ENCODE assay signal across 31 mouse cellular contexts in the genomic region with DNA sequence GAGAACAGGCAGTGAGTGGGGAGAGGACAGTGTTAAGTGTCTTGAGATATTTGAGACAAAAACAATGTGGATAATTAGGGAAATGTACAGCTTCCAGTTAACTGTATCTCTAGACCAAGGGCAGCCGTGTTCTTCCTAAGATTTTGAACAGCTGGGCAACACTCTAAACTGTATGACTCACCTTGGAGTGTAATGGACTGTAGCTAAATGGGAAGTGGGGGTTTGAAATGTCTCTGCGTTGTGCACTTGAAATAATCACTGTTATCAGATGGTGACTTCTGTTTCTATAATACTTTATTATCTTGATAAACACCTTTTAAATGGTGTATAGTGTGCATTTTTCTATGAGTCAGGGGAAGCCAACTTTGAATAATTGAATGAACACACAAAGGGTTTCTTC. TPM values are rescaled to one million over a fixed set of nuclear protein-coding genes. Genes with fewer than 3 reads are reported as not detected.
DNase-seq lines count a peak whose midpoint lies in the region; ATAC-seq and TF ChIP-seq lines count a peak whose summit lies in the region.
"Had no signal": no experiment of that assay in that cellular context is flagged by ENCODE, and none has a peak within 500 bp of the region (broad histone marks: within the 10 kb centered on the region; RNA-seq: fewer than 3 reads in every experiment).

No protein-coding gene starts in this region.

- H3K9ac ChIP-seq in hindbrain, embryonic 15.5 days, result no peak overlapping the region
- H3K9ac ChIP-seq in hindbrain, embryonic 12.5 days, result no peak overlapping the region
- H3K9ac ChIP-seq in midbrain, embryonic 15.5 days, result no peak overlapping the region
- H3K9ac ChIP-seq in intestine, embryonic 16.5 days (ENCODE audit: low read depth, low read length), result no peak overlapping the region
- H3K9ac ChIP-seq: embryonic facial prominence, embryonic 15.5 days; forebrain, embryonic 13.5 days; heart, embryonic 12.5 days; limb, embryonic 15.5 days; liver, embryonic 13.5 days; stomach, embryonic 15.5 days had no signal

- H3K27ac ChIP-seq in hindbrain, embryonic 15.5 days (replicated peaks), result no peak overlapping the region
- no peak overlapping the region for H3K27ac ChIP-seq in hindbrain, embryonic 12.5 days
- no peak overlapping the region for H3K27ac ChIP-seq in midbrain, embryonic 15.5 days
- no peak overlapping the region for H3K27ac ChIP-seq in intestine, embryonic 16.5 days (ENCODE audit: low read length)
- H3K27ac ChIP-seq: embryonic facial prominence, embryonic 10.5 days; embryonic facial prominence, embryonic 15.5 days; forebrain, embryonic 13.5 days; gastrocnemius, adult 2 months; heart, adult 2 months; limb, embryonic 10.5 days; limb, embryonic 15.5 days; liver, embryonic 13.5 days; stomach, embryonic 15.5 days had no signal

- no peaks in the 10 kb centered on the region for H3K36me3 ChIP-seq in hindbrain, embryonic 15.5 days
- H3K36me3 ChIP-seq in hindbrain, embryonic 12.5 days, result no peaks in the 10 kb centered on the region
- no peaks in the 10 kb centered on the region for H3K36me3 ChIP-seq in G1E (replicated peaks)
- H3K36me3 ChIP-seq in midbrain, embryonic 15.5 days (replicated peaks), result no peaks in the 10 kb centered on the region
- no peaks in the 10 kb centered on the region for H3K36me3 ChIP-seq in intestine, embryonic 16.5 days (ENCODE audit: control insufficient read depth, insufficient read depth, low read length)
- H3K36me3 ChIP-seq: embryonic facial prominence, embryonic 10.5 days; embryonic facial prominence, embryonic 15.5 days; heart, embryonic 12.5 days; limb, embryonic 10.5 days; limb, embryonic 15.5 days; liver, embryonic 13.5 days; stomach, embryonic 15.5 days had no signal

- peaks cover 22% of the 10 kb centered on the region for H3K4me1 ChIP-seq in hindbrain, embryonic 15.5 days (replicated peaks)
- H3K4me1 ChIP-seq in hindbrain, embryonic 12.5 days, result peaks cover 13% of the 10 kb centered on the region
- H3K4me1 ChIP-seq in G1E (ENCODE audit: insufficient read depth, low read depth, low read length), result no peaks in the 10 kb centered on the region
- H3K4me1 ChIP-seq in midbrain, embryonic 15.5 days, result peaks cover 24% of the 10 kb centered on the region
- H3K4me1 ChIP-seq in intestine, embryonic 16.5 days (ENCODE audit: control insufficient read depth, insufficient read depth, low read length), result no peaks in the 10 kb centered on the region
- H3K4me1 ChIP-seq: liver, embryonic 13.5 days; stomach, embryonic 15.5 days had no signal

- WGBS in hindbrain, embryonic 15.5 days, result 56% methylated on average over 2 of the region's 2 CpGs
- WGBS in hindbrain, embryonic 12.5 days, result 80% methylated on average over 2 of the region's 2 CpGs
- WGBS in midbrain, embryonic 15.5 days, result 85% methylated on average over 2 of the region's 2 CpGs
- 64% methylated on average over 2 of the region's 2 CpGs for WGBS in intestine, embryonic 16.5 days

- no peak for ATAC-seq in hindbrain, embryonic 15.5 days (ENCODE audit: low FRiP score, low read depth)
- ATAC-seq in hindbrain, embryonic 12.5 days (ENCODE audit: low FRiP score), result no peak
- ATAC-seq in G1E (ENCODE audit: extremely low read depth, insufficient number of reproducible peaks, low FRiP score, poor library complexity, severe bottlenecking), result peak; percentile 62
- ATAC-seq in midbrain, embryonic 15.5 days (replicated peaks), result no peak
- ATAC-seq in intestine, embryonic 16.5 days, result no peak
- ATAC-seq in monocyte, adult 5-6 weeks (replicated peaks; ENCODE audit: insufficient number of reproducible peaks, low FRiP score, low TSS enrichment, poor library complexity, severe bottlenecking), result no peak
- ATAC-seq: CD4-positive, CD25-positive, alpha-beta regulatory T cell, adult 4 months; forebrain, embryonic 13.5 days; lung, postnatal 0 days had no signal

- DNase-seq in G1E (ENCODE audit: low spot score), result no peak
- DNase-seq in MN1 (ENCODE audit: low spot score), result peak; percentile 43
- DNase-seq in frontal cortex, postnatal 14 days (ENCODE audit: low spot score in 2 of 2), result no peak
- DNase-seq: adrenal gland, postnatal 14 days; cerebellum, adult 2 months; cerebellum, postnatal 25 days; gastrocnemius, adult 2 months; heart, adult 2 months; heart, postnatal 4 days; kidney, adult 2 months; kidney, postnatal 36 days; layer of hippocampus, adult 9-11 months; liver, embryonic 13.5 days; lung, adult 18-20 months; lung, postnatal 4 days; right cerebral cortex, postnatal 14 days had no signal

- TF ChIP-seq CTCF in G1E (IDR thresholded peaks at IDR 0.05; ENCODE audit: low read depth, low read length), result no peak

- H3K27me3 ChIP-seq in hindbrain, embryonic 15.5 days, result no peaks in the 10 kb centered on the region
- H3K27me3 ChIP-seq in hindbrain, embryonic 12.5 days, result no peaks in the 10 kb centered on the region
- no peaks in the 10 kb centered on the region for H3K27me3 ChIP-seq in G1E (ENCODE audit: insufficient read depth, low read length)
- no peaks in the 10 kb centered on the region for H3K27me3 ChIP-seq in midbrain, embryonic 15.5 days (replicated peaks)
- no peaks in the 10 kb centered on the region for H3K27me3 ChIP-seq in intestine, embryonic 16.5 days (replicated peaks; ENCODE audit: control insufficient read depth, insufficient read depth, low read length)
- H3K27me3 ChIP-seq: embryonic facial prominence, embryonic 15.5 days; forebrain, embryonic 13.5 days; heart, embryonic 12.5 days; limb, embryonic 15.5 days; megakaryocyte, embryonic 14.5 days; stomach, embryonic 15.5 days had no signal

- H3K9me3 ChIP-seq in hindbrain, embryonic 15.5 days, result no peaks in the 10 kb centered on the region
- H3K9me3 ChIP-seq in hindbrain, embryonic 12.5 days (replicated peaks), result no peaks in the 10 kb centered on the region
- H3K9me3 ChIP-seq in G1E (replicated peaks), result no peaks in the 10 kb centered on the region; the same call in 1 of the 2 replicates
- no peaks in the 10 kb centered on the region for H3K9me3 ChIP-seq in midbrain, embryonic 15.5 days
- no peaks in the 10 kb centered on the region for H3K9me3 ChIP-seq in intestine, embryonic 16.5 days (ENCODE audit: control insufficient read depth, low read length)
- H3K9me3 ChIP-seq: embryonic facial prominence, embryonic 10.5 days; embryonic facial prominence, embryonic 15.5 days; forebrain, embryonic 13.5 days; heart, embryonic 12.5 days; limb, embryonic 10.5 days; limb, embryonic 15.5 days; liver, embryonic 13.5 days; megakaryocyte, embryonic 14.5 days; stomach, embryonic 15.5 days had no signal

- H3K4me2 ChIP-seq in hindbrain, embryonic 15.5 days, result peak overlapping the region; percentile 56
- H3K4me2 ChIP-seq in hindbrain, embryonic 12.5 days (replicated peaks), result no peak overlapping the region; the same call in 1 of the 2 replicates
- H3K4me2 ChIP-seq in midbrain, embryonic 15.5 days, result peak overlapping the region; percentile 54
- no peak overlapping the region for H3K4me2 ChIP-seq in intestine, embryonic 16.5 days (ENCODE audit: low read depth, low read length)
- H3K4me2 ChIP-seq: embryonic facial prominence, embryonic 15.5 days; forebrain, embryonic 13.5 days; heart, embryonic 12.5 days; limb, embryonic 15.5 days; liver, embryonic 13.5 days; stomach, embryonic 15.5 days had no signal

- peak overlapping the region; percentile 11; the same call in 1 of the 2 replicates for H3K4me3 ChIP-seq in hindbrain, embryonic 15.5 days
- H3K4me3 ChIP-seq in hindbrain, embryonic 12.5 days, result no peak overlapping the region
- H3K4me3 ChIP-seq in G1E (ENCODE audit: low read depth, low read length), result no peak overlapping the region
- H3K4me3 ChIP-seq in midbrain, embryonic 15.5 days, result no peak overlapping the region
- H3K4me3 ChIP-seq in intestine, embryonic 16.5 days (ENCODE audit: low read length), result no peak overlapping the region
- H3K4me3 ChIP-seq: embryonic facial prominence, embryonic 10.5 days; embryonic facial prominence, embryonic 15.5 days; forebrain, embryonic 13.5 days; gastrocnemius, adult 2 months; heart, adult 2 months; heart, embryonic 12.5 days; limb, embryonic 10.5 days; limb, embryonic 15.5 days; liver, embryonic 13.5 days; megakaryocyte, embryonic 14.5 days; stomach, embryonic 15.5 days had no signal

RNA-seq across cellular contexts. Expression of a gene that starts 4.7 kb away (rescaled TPM):
- polyA plus RNA-seq in hindbrain, embryonic 15.5 days (2015; fragmentation: Nextera tagmentation; extraction: Ambion mirVana), result 101 and 103 TPM in 2 replicates
- 58.5 and 68.8 TPM in 2 replicates for polyA plus RNA-seq in hindbrain, embryonic 12.5 days (2016; fragmentation: Nextera tagmentation; extraction: Ambion mirVana)
- total RNA-seq in G1E (2014; fragmentation: Nextera tagmentation), result not detected in 2 replicates
- total RNA-seq in G1E (2017), result 0.46 and 0.66 TPM in 2 replicates
- not detected in 2 replicates for polyA plus RNA-seq in G1E (2012)
- polyA plus RNA-seq in midbrain, embryonic 15.5 days (2015; fragmentation: Nextera tagmentation; extraction: Ambion mirVana), result 95.8 and 105 TPM in 2 replicates
- polyA plus RNA-seq in intestine, embryonic 16.5 days (2015; fragmentation: Nextera tagmentation; extraction: Ambion mirVana), result 4.8 and 6.1 TPM in 2 replicates
- total RNA-seq in monocyte, adult 5-6 weeks (2017), result 0.32 to 6.4 TPM (median 1.7 TPM) in 3 replicates

Comparison
In these comparisons a context has a peak if more than half of its experiments do, and no peak if none do; other contexts are left out.
1. H3K4me2 ChIP-seq: peak in hindbrain, embryonic 15.5 days (single experiment) and midbrain, embryonic 15.5 days (single experiment); none in hindbrain, embryonic 12.5 days (single experiment) and intestine, embryonic 16.5 days (single experiment).